Mouse (Mus musculus) limb, embryonic 12.5 days (tissue): Measurements from ENCODE around the gene Avl9. TPM values are rescaled to one million over a fixed set of nuclear protein-coding genes. Genes with fewer than 3 reads are reported as not detected.

ENCODE experiments used
- ATAC-seq: fragments of 200-750 bp; cut with Nextera tagmentation; 2 replicates; pipeline ENCODE4 v1.8.0; 2017; ENCODE audit warnings: low read depth, moderate TSS enrichment; ENCODE audit not compliant: insufficient number of reproducible peaks, insufficient read depth, low FRiP score, low TSS enrichment
- H3K27ac ChIP-seq: fragments of 300-500 bp; sonication (generic); 2 replicates; pipeline ENCODE4 v1.5.1; 2016; ENCODE audit warnings: mild to moderate bottlenecking, moderate library complexity
- H3K27me3 ChIP-seq: fragments of 300-500 bp; sonication (generic); 2 replicates; pipeline ENCODE4 v1.6.1; 2016; ENCODE audit warnings: mild to moderate bottlenecking, moderate library complexity
- H3K36me3 ChIP-seq: fragments of 300-500 bp; sonication (generic); 2 replicates; pipeline ENCODE4 v1.6.1; 2016; ENCODE audit warnings: mild to moderate bottlenecking, moderate library complexity
- H3K4me1 ChIP-seq: fragments of 300-500 bp; sonication (generic); replicated peaks from 2 replicates; pipeline ENCODE4 v1.6.1; 2016
- H3K4me2 ChIP-seq: fragments of 300-500 bp; sonication (generic); 2 replicates; pipeline ENCODE4 v1.6.1; 2016; ENCODE audit warnings: mild to moderate bottlenecking, moderate library complexity
- H3K4me3 ChIP-seq: fragments of 300-500 bp; sonication (generic); replicated peaks from 2 replicates; pipeline ENCODE4 v1.5.1; 2016; ENCODE audit warnings: mild to moderate bottlenecking
- H3K9ac ChIP-seq: fragments of 300-500 bp; sonication (generic); replicated peaks from 2 replicates; pipeline ENCODE4 v1.6.1; 2016; ENCODE audit warnings: mild to moderate bottlenecking, moderate library complexity
- H3K9me3 ChIP-seq: fragments of 300-500 bp; sonication (generic); 2 replicates; pipeline ENCODE4 v1.6.1; 2016; ENCODE audit warnings: mild to moderate bottlenecking, moderate library complexity
- WGBS: fragments of 180-500 bp; shearing (Covaris S2); methylation state at CpG from one replicate; pipeline ENCODE4 v1.1.7; 2016; 5-methylcytosine and 5-hydroxymethylcytosine counted together
- polyA plus RNA-seq: library from polyadenylated mRNA; unstranded; fragments of >200 nt; fragmentation: Nextera tagmentation; extraction: Ambion mirVana; gene quantifications from 2 replicates; pipeline ENCODE4 v1.2.1, GENCODE M21; 2016

Gene Avl9
- polyA plus RNA-seq, 1 experiment from 2014 or later: 17.5 TPM

DNA sequence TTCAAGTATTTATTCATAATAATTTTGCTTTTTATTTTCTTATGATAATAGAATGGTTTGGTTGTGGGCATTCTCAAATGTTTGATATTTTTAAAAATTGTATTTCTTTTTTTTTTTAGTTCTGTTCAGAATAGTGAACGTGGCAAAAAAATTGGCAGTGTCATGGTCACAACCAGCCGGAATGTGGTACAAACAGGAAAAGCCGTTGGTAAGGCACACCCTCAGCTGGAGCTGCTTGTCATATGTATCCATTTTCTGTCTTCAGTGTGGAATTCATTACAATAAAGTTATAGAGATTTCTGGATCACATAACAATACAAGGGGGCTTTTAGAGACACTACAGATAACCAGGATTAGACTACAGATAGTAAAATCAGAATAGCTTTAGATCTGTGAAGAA, 39.0 kb downstream of the Avl9 start:
- no peak overlapping the region for H3K27ac ChIP-seq
- H3K9ac ChIP-seq: no peak overlapping the region
- 97% methylated on average over 3 of the region's 3 CpGs for WGBS
- H3K4me3 ChIP-seq: no peak overlapping the region
- H3K4me2 ChIP-seq: no peak overlapping the region
- no peaks in the 10 kb centered on the region for H3K4me1 ChIP-seq
- no peaks in the 10 kb centered on the region for H3K27me3 ChIP-seq
- ATAC-seq: no peak
- no peaks in the 10 kb centered on the region for H3K9me3 ChIP-seq
- peaks cover 56% of the 10 kb centered on the region for H3K36me3 ChIP-seq

DNA sequence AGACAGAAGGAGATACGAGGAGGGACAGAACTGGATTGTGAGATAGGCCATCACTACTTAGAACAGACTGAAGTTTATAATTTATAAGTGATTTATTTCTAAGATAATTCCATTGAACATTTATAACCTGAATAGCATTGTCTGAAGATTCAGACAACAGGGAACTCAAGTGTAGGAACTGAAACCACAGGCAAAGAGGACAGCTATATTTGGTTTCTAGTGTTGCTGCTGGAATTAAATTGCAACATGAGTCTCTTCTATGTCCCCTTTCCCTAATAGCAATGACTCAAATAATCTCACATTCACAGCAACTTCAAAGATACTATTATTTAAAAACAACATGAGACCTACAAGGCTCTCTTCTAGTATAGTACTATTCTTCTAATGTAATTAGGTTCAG, 41.4 kb downstream of the Avl9 start:
- no peaks in the 10 kb centered on the region for H3K9me3 ChIP-seq
- H3K4me2 ChIP-seq: no peak overlapping the region
- WGBS: 96% methylated on average over 1 of the region's 1 CpGs
- no peaks in the 10 kb centered on the region for H3K4me1 ChIP-seq
- H3K27ac ChIP-seq: no peak overlapping the region
- no peak overlapping the region for H3K4me3 ChIP-seq
- no peaks in the 10 kb centered on the region for H3K27me3 ChIP-seq
- no peak for ATAC-seq
- H3K9ac ChIP-seq: no peak overlapping the region
- peaks cover 73% of the 10 kb centered on the region for H3K36me3 ChIP-seq

DNA sequence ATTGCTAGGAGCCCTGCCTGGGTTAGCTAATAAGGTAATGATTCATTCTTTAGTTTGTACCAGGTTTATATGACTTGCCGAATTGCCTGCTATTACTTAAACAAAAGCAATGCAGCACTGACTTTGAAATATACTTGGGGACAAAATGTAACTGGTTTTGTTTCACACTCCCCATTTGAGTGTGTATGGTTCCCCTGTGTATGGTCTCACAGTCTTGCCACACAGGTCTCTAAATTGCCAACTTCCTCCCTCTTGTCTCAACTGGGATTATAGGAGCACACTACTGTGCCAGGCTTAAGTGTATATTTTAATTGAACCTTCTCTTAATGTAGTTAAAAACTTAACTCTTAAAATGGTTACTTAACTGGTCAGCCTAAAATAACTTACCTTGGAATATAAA, 44.6 kb downstream of the Avl9 start:
- Histone ChIP-seq H3K9ac (no peak overlapping the region), H3K4me1 (no peaks in the 10 kb centered on the region), H3K9me3 (no peaks in the 10 kb centered on the region), H3K27me3 (no peaks in the 10 kb centered on the region), H3K4me3 (no peak overlapping the region), H3K36me3 (peaks cover 74% of the 10 kb centered on the region), H3K4me2 (no peak overlapping the region), H3K27ac (no peak overlapping the region)
- 94% methylated on average over 1 of the region's 1 CpGs for WGBS
- ATAC-seq: no peak

DNA sequence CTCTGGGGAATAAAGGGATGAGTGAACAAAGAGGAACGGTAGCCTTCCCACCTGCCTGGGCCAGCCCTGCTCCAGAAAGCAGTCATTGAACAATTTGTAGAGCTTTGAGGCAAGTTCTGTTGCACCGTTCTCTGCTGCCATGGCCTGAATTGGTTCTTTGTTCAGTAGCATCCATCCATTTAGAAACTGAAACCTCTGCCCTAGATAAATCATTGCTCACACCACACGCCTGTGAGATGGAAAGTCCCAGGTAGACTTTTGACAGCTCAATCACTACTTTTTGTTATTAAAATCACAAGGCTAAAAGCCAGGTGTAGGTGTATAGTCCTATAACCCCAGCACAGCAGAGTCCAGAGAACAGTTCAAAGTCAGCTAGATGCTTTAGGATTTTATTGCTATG, 50.6 kb downstream of the Avl9 start:
- H3K4me2 ChIP-seq: no peak overlapping the region
- no peak for ATAC-seq
- no peaks in the 10 kb centered on the region for H3K27me3 ChIP-seq
- H3K9ac ChIP-seq: no peak overlapping the region
- H3K36me3 ChIP-seq: peaks cover 26% of the 10 kb centered on the region
- H3K9me3 ChIP-seq: no peaks in the 10 kb centered on the region
- no peak overlapping the region for H3K27ac ChIP-seq
- no peak overlapping the region for H3K4me3 ChIP-seq
- H3K4me1 ChIP-seq: no peaks in the 10 kb centered on the region
- WGBS: 83% methylated on average over 3 of the region's 3 CpGs

DNA sequence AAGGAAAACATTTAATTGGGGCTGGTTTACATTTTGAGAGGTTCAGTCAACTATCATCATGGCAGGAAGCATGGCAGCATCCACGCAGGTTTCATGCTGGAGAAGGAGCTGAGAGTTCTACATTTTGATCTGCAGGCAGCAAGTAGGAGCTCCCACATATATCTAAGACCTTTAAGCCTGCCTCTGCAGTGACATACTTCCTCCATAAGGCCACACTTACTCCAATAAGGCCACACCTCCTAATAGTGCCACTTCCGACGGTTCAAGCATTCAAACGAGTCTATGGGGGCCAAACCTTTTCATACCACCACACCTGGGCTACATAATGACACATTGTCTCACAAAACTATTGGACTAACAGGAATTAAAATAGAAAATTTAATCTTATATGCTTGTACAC, 51.0 kb downstream of the Avl9 start:
- no peak overlapping the region for H3K9ac ChIP-seq
- no peak overlapping the region for H3K4me2 ChIP-seq
- peaks cover 23% of the 10 kb centered on the region for H3K36me3 ChIP-seq
- H3K9me3 ChIP-seq: no peaks in the 10 kb centered on the region
- H3K4me1 ChIP-seq: no peaks in the 10 kb centered on the region
- no peak overlapping the region for H3K4me3 ChIP-seq
- H3K27me3 ChIP-seq: no peaks in the 10 kb centered on the region
- no peak overlapping the region for H3K27ac ChIP-seq
- ATAC-seq: no peak
- 81% methylated on average over 4 of the region's 4 CpGs for WGBS

DNA sequence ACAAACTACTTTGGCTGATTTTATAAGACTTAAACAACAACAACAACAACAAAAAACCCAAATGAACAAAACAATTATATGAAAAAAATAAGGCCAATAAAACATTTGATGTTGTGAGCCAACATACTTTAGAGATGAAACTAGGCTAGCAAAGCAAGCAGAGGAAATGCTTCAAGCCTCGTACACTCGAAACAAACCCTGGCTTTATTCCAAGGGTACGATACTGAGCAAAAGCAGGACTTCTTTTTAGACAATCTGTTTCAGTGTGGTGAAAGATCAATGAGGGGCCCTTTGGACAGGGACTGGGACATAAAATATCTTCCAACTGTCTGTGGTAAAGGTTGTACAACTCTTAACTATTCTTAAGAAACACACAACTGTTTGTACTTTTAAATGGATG, 61.1 kb downstream of the Avl9 start:
- Histone ChIP-seq H3K9ac (no peak overlapping the region), H3K36me3 (peaks cover 64% of the 10 kb centered on the region)
- WGBS: 89% methylated on average over 3 of the region's 3 CpGs

DNA sequence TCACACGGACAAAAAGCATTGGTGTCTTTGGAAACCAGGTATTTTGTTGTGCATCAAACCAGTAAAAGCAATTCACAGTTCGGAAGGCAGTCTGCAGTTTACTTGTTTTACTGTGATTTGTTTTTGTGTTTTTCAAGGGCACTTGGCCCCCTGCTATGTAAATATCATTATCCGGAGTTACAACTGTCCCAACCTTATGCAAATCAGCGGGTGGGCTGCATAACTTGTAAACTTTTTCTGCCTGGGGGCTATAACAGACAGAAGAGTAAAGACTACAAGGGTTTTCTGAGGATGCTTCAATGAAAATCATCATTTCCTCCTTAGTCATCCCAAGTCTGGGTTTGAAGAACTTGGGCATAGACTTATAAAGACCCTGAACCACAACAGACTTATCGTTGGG, 64.9 kb downstream of the Avl9 start:
- Histone ChIP-seq H3K27ac (no peak overlapping the region), H3K9me3 (no peaks in the 10 kb centered on the region), H3K27me3 (no peaks in the 10 kb centered on the region), H3K4me2 (no peak overlapping the region), H3K4me1 (no peaks in the 10 kb centered on the region), H3K4me3 (no peak overlapping the region), H3K9ac (no peak overlapping the region), H3K36me3 (peaks cover 79% of the 10 kb centered on the region)
- ATAC-seq: no peak
- 95% methylated on average over 5 of the region's 5 CpGs for WGBS

More for the DNA sequence above, 61.1 kb downstream of the Avl9 start:
- Histone ChIP-seq H3K27ac (no peak overlapping the region), H3K9me3 (no peaks in the 10 kb centered on the region), H3K4me2 (no peak overlapping the region), H3K4me3 (no peak overlapping the region), H3K27me3 (no peaks in the 10 kb centered on the region), H3K4me1 (no peaks in the 10 kb centered on the region)
- no peak for ATAC-seq

DNA sequence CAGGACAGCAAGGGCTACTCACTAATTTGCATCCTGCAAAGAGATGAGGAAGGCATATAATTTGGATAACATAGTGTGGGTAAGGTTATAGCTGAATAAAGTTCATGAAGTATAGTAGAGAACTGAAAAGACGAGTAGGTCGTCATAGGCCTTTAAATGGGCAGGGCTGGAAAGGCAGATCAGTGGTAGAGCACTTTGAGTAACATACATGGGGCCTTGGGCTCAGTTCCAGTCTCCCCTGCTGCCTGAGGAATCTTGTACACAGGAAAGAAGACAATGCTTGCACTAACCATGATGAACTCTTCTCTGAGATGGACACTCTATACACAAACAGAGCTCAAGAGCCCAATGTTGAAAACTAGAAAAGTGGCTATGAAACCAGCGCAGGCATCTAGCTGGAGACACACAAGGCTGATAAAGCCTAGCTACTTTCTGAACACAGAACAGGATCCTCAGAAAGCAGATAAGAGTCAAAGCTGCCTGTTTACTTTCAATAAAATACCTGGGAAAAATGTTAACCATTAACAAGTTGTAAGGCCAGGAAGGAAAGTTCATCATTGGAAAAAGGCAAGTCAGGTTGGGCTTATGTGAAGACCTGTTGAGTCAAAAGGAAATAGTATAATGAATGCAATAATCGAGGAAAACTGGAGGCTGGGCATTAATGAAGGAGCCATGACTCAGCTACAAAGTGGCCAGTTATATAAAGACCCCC, 69.0 kb downstream of the Avl9 start:
- Histone ChIP-seq H3K36me3 (peaks cover 62% of the 10 kb centered on the region), H3K4me1 (no peaks in the 10 kb centered on the region), H3K4me3 (no peak overlapping the region), H3K27me3 (no peaks in the 10 kb centered on the region), H3K27ac (no peak overlapping the region), H3K9ac (no peak overlapping the region), H3K9me3 (no peaks in the 10 kb centered on the region), H3K4me2 (no peak overlapping the region)
- WGBS: 93% methylated on average over 4 of the region's 4 CpGs
- no peak for ATAC-seq

DNA sequence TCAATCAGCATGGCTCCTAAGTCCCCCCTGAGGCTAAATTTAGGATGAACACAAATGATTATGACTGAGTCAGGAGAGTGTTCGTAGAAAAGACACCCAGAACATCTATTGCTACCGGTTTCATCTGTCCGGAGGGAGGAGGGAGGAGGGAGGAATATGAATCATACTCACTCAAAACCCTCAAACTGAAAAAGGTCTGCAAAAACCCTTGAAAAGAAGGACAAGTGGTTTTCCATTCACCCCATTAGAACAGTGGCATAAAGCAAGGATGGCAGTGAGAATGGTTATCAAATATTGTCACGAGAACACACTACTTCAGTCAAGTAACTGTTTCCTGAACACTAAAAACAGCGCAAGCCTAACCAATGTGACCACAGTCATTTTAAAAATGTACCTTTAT, 70.4 kb downstream of the Avl9 start:
- ATAC-seq: no peak
- Histone ChIP-seq H3K9me3 (no peaks in the 10 kb centered on the region), H3K4me2 (no peak overlapping the region), H3K4me1 (no peaks in the 10 kb centered on the region), H3K4me3 (no peak overlapping the region), H3K36me3 (peaks cover 55% of the 10 kb centered on the region), H3K27me3 (no peaks in the 10 kb centered on the region), H3K27ac (no peak overlapping the region), H3K9ac (no peak overlapping the region)
- WGBS: 92% methylated on average over 5 of the region's 5 CpGs

DNA sequence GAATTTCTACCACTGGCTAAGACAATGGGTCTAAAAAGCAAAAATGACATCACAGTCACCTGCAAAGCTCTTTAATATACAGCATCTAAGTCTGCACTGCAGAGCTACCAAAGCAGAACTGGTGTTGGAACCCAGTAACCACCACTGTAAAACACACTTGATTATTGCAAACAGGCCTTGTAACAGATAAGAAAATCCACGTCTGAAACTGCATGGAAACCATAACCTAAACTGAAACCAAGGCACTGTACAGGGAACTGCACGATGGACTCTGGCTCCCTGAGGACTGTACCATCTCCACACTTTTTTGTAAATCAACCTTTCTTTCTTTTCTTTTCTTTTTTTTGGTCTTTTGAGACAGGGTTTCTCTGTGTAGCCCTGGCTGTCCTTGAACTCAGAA, 73.0 kb downstream of the Avl9 start:
- Histone ChIP-seq H3K9me3 (no peaks in the 10 kb centered on the region; the same call in 1 of the 2 replicates), H3K27me3 (no peaks in the 10 kb centered on the region), H3K4me2 (no peak overlapping the region), H3K4me1 (no peaks in the 10 kb centered on the region), H3K4me3 (no peak overlapping the region), H3K36me3 (peaks cover 48% of the 10 kb centered on the region), H3K27ac (no peak overlapping the region), H3K9ac (no peak overlapping the region)
- WGBS: 88% methylated on average over 2 of the region's 2 CpGs
- no peak for ATAC-seq

DNA sequence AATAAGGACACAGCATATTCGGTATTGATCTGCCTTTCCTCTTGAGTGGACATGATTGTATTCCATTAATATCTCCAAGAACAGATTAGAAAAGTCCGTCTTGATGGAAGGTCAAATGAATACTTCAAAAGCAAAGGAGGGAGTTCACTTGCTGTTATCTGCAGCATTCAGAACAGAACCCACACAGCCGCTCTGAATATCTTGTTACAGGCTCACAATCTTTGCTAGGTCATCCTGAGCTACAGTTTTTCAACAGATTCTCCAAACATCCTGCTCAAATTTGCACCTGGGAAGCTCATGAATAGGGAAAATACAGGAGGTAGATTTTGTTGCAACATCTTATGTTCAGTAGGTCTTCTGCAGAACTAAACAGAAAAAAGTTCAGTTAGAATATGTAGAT, 74.6 kb downstream of the Avl9 start:
- H3K9ac ChIP-seq: no peak overlapping the region
- no peaks in the 10 kb centered on the region for H3K4me1 ChIP-seq
- WGBS: 89% methylated on average over 3 of the region's 3 CpGs
- no peak overlapping the region for H3K27ac ChIP-seq
- H3K36me3 ChIP-seq: peaks cover 34% of the 10 kb centered on the region
- H3K27me3 ChIP-seq: no peaks in the 10 kb centered on the region
- H3K9me3 ChIP-seq: no peaks in the 10 kb centered on the region; the same call in 1 of the 2 replicates
- ATAC-seq: no peak
- H3K4me3 ChIP-seq: no peak overlapping the region
- no peak overlapping the region for H3K4me2 ChIP-seq

DNA sequence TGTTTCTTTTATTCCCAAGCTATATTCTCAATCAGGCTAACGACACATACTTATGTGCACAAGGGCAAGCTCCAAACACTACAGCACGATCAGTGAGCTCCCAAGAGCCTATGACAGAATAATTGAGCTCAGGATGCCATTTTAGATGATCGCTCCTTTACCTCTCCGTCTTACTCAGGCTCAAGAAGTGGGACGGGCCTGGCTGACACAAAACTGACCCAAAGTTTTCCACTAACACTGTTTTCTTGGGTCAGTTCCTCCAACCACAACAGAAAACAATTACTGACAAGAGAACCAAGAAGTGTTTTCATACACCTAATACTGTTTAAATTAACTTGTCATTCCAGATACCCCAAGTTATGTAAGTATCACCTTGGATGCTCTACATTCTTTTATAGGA, 80.1 kb downstream of the Avl9 start:
- Histone ChIP-seq H3K9me3 (no peaks in the 10 kb centered on the region; the same call in 1 of the 2 replicates), H3K4me3 (no peak overlapping the region), H3K27me3 (no peaks in the 10 kb centered on the region), H3K4me2 (peak overlapping the region; percentile 81), H3K9ac (no peak overlapping the region), H3K27ac (no peak overlapping the region), H3K36me3 (peaks cover 6% of the 10 kb centered on the region; the same call in 1 of the 2 replicates), H3K4me1 (peaks cover 18% of the 10 kb centered on the region)
- 91% methylated on average over 5 of the region's 5 CpGs for WGBS
- no peak for ATAC-seq
